In the genomic region with DNA sequence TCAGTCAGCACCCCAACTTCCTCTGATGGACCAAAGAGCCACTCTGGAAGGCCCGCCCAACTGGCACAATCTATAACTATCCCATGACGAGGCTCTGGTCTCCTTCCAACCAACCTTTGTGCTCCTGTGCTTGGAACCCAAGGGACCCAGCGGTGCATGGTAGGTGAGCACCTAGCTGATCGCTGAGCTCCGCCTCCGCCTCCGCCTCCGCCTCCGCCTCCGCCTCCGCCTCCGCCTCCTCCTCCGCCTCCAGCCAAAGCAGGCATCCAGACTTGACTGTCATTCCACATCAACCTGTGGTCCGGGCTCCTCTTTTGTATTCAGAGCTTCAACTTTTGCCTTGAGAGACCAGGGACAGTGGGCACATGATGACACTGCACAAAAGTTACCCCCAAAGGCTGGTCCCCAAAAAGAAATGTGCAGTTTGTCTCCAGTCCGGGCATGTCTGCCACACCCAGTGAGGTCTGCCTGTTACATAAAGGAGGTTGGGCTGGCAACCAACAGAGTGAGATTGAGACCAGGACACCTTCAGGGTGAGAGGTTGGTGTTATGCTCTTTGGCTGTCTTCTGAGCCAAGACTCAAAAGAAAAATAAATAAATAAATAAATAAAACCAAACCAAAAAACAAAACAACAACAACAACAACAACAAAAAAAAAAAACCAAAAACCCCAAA, we compare ENCODE assay signal across 7 mouse cellular contexts.
DNase-seq lines count a peak whose midpoint lies in the region; ATAC-seq and TF ChIP-seq lines count a peak whose summit lies in the region.

No protein-coding gene starts in this region.

- no peak for ATAC-seq in heart, embryonic 16.5 days (replicated peaks; ENCODE audit: extremely low read depth, insufficient read depth, low FRiP score)
- 0 out of 2 replicates have a peak, but pooled peaks have one; percentile 36 for ATAC-seq in limb, embryonic 13.5 days (ENCODE audit: low FRiP score, low read depth)

- H3K27me3 ChIP-seq in ES-Bruce4 (ENCODE audit: control insufficient read depth, insufficient read depth, low read length, poor library complexity, severe bottlenecking): no peaks in the 10 kb centered on the region
- H3K27me3 ChIP-seq in heart, embryonic 16.5 days (ENCODE audit: control insufficient read depth, insufficient read depth, low read length): no peaks in the 10 kb centered on the region
- H3K27me3 ChIP-seq in limb, embryonic 13.5 days: 0 out of 2 replicates have a peak, but pooled peaks cover 3% of the 10 kb centered on the region

- H3K9ac ChIP-seq in ES-Bruce4 (ENCODE audit: low read depth, poor library complexity, severe bottlenecking): no peak overlapping the region; the same call in 1 of the 2 replicates
- no peak overlapping the region for H3K9ac ChIP-seq in heart, embryonic 16.5 days (ENCODE audit: low read length)
- no peak overlapping the region for H3K9ac ChIP-seq in limb, embryonic 13.5 days

- no peaks in the 10 kb centered on the region for H3K36me3 ChIP-seq in ES-Bruce4 (ENCODE audit: control insufficient read depth, insufficient read depth, low read length, poor library complexity, severe bottlenecking)
- no peaks in the 10 kb centered on the region for H3K36me3 ChIP-seq in heart, embryonic 16.5 days (ENCODE audit: control insufficient read depth, insufficient read depth)
- no peaks in the 10 kb centered on the region for H3K36me3 ChIP-seq in limb, embryonic 13.5 days

- peak; percentile 24 for DNase-seq in A20 (ENCODE audit: low read depth, low spot score)
- DNase-seq in spleen, adult 18-20 months: peak; percentile 35 to 39
- no peak for DNase-seq in left cerebral cortex, adult 18-20 months (ENCODE audit: low spot score in 2 of 2)
- no peak for DNase-seq in frontal cortex, postnatal 10 days (ENCODE audit: low spot score in 2 of 2)

- H3K4me2 ChIP-seq in heart, embryonic 16.5 days (ENCODE audit: low read depth, low read length): peak overlapping the region; percentile 40; the same call in 1 of the 2 replicates
- peak overlapping the region; percentile 41 for H3K4me2 ChIP-seq in limb, embryonic 13.5 days (replicated peaks)

- WGBS in heart, embryonic 16.5 days: 65% methylated on average over 15 of the region's 15 CpGs
- WGBS in limb, embryonic 13.5 days: 60% methylated on average over 15 of the region's 15 CpGs

- H3K27ac ChIP-seq in ES-Bruce4 (ENCODE audit: insufficient read depth, low read length): no peak overlapping the region
- no peak overlapping the region for H3K27ac ChIP-seq in heart, embryonic 16.5 days (ENCODE audit: low read length)
- H3K27ac ChIP-seq in limb, embryonic 13.5 days: no peak overlapping the region

- no peak for TF ChIP-seq EP300 in ES-Bruce4 (IDR thresholded peaks at IDR 0.05; ENCODE audit: insufficient read depth, low read depth, low read length)

- no peaks in the 10 kb centered on the region for H3K9me3 ChIP-seq in ES-Bruce4 (replicated peaks; ENCODE audit: control insufficient read depth, insufficient read depth, low read length, poor library complexity, severe bottlenecking)
- no peaks in the 10 kb centered on the region for H3K9me3 ChIP-seq in heart, embryonic 16.5 days (replicated peaks; ENCODE audit: control insufficient read depth, low read length)
- no peaks in the 10 kb centered on the region for H3K9me3 ChIP-seq in limb, embryonic 13.5 days

- TF ChIP-seq POLR2A in ES-Bruce4 (IDR thresholded peaks at IDR 0.05; ENCODE audit: insufficient read depth, low read length): peak; percentile 58

- no peaks in the 10 kb centered on the region for H3K4me1 ChIP-seq in ES-Bruce4 (ENCODE audit: control insufficient read depth, insufficient read depth, low read length)
- peaks cover 5% of the 10 kb centered on the region; the same call in 1 of the 2 replicates for H3K4me1 ChIP-seq in heart, embryonic 16.5 days (ENCODE audit: control insufficient read depth, insufficient read depth, low read length)
- H3K4me1 ChIP-seq in limb, embryonic 13.5 days: no peaks in the 10 kb centered on the region

- H3K4me3 ChIP-seq in ES-Bruce4 (ENCODE audit: low read depth, low read length): peak overlapping the region; percentile 56
- no peak overlapping the region for H3K4me3 ChIP-seq in heart, embryonic 16.5 days (ENCODE audit: low read length)
- peak overlapping the region; percentile 5; the same call in 1 of the 2 replicates for H3K4me3 ChIP-seq in limb, embryonic 13.5 days

- TF ChIP-seq CTCF in ES-Bruce4 (IDR thresholded peaks at IDR 0.05; ENCODE audit: low read depth, low read length): no peak

Comparison
In these comparisons a context has a peak if more than half of its experiments do, and no peak if none do; other contexts are left out.
1. DNase-seq: peak in A20 (single experiment) and spleen, adult 18-20 months (2 of 2); none in left cerebral cortex, adult 18-20 months (0 of 2) and frontal cortex, postnatal 10 days (0 of 2).